ENCODE assay signal across 19 mouse cellular contexts in the genomic region with DNA sequence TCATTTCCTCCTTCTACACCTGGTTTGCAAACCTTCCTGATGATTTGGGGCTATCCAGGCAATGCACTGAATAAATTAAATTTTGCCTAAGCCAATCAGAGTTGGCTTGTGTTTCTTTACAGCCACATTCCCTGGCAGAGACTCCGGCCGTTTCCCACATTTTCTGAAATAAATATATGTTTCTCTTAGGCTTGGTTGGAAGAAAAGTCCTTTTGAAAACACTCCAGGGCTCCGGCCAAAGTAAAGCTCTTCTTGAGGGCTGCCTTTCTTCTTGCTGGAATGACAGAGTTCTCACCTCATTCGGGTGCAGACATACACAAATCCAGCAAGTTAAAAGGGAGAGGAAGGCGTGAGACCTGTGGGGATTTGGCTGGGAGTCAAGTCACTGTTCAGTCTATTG.
"Had no signal": no experiment of that assay in that cellular context is flagged by ENCODE, and none has a peak within 500 bp of the region (broad histone marks: within the 10 kb centered on the region; RNA-seq: fewer than 3 reads in every experiment).

No protein-coding gene starts in this region.

- DNase-seq: lung, adult 2 months; lung, postnatal 14 days; lung, postnatal 36 days; midbrain, embryonic 14.5 days; retina, postnatal 1 day; right cerebral cortex, adult 18-20 months; right cerebral cortex, postnatal 25 days; right cerebral cortex, postnatal 4 days; spleen, adult 18-20 months; thymus, adult 18-20 months; thymus, postnatal 14 days; thymus, postnatal 4 days had no signal

- H3K4me3 ChIP-seq: midbrain, embryonic 10.5 days; midbrain, embryonic 12.5 days; myocyte; neural tube, embryonic 13.5 days; neural tube, embryonic 15.5 days had no signal

- H3K27me3 ChIP-seq: neural tube, embryonic 13.5 days; neural tube, embryonic 15.5 days had no signal

- H3K4me2 ChIP-seq: midbrain, embryonic 12.5 days; neural tube, embryonic 13.5 days; neural tube, embryonic 15.5 days had no signal

- H3K9ac ChIP-seq: midbrain, embryonic 12.5 days; neural tube, embryonic 13.5 days; neural tube, embryonic 15.5 days had no signal

- ATAC-seq: lung, postnatal 0 days; midbrain, embryonic 16.5 days had no signal

- H3K4me1 ChIP-seq: midbrain, embryonic 12.5 days; neural tube, embryonic 13.5 days; neural tube, embryonic 15.5 days had no signal

- H3K9me3 ChIP-seq: neural tube, embryonic 13.5 days; neural tube, embryonic 15.5 days had no signal

- H3K36me3 ChIP-seq: midbrain, embryonic 10.5 days; midbrain, embryonic 12.5 days; neural tube, embryonic 13.5 days; neural tube, embryonic 15.5 days had no signal

- H3K27ac ChIP-seq: midbrain, embryonic 10.5 days; midbrain, embryonic 12.5 days; neural tube, embryonic 13.5 days; neural tube, embryonic 15.5 days had no signal
